Mouse (Mus musculus): ENCODE results near the gene Uri1. TPM values are rescaled to one million over a fixed set of nuclear protein-coding genes. Genes with fewer than 3 reads are reported as not detected.

Uri1 gene
- polyA plus RNA-seq, 1 experiment from 2014 or later: 27.5 TPM

- ATAC-seq (ENCODE audit: insufficient read depth, low FRiP score): no peak
- H3K27ac ChIP-seq (ENCODE audit: low read length): no peak overlapping the region
- no peaks in the 10 kb centered on the region; the same call in 1 of the 2 replicates for H3K4me1 ChIP-seq (ENCODE audit: control insufficient read depth, insufficient read depth, low read length)
- peak overlapping the region; percentile 75 for H3K4me3 ChIP-seq (replicated peaks; ENCODE audit: low read length)
- WGBS: 31% methylated on average over 2 of the region's 2 CpGs
- H3K9ac ChIP-seq (ENCODE audit: low read length): peak overlapping the region; percentile 90
- peak overlapping the region; percentile 63 for H3K4me2 ChIP-seq (ENCODE audit: low read depth, low read length)
- H3K9me3 ChIP-seq (replicated peaks; ENCODE audit: control insufficient read depth, low read length): no peaks in the 10 kb centered on the region
- H3K27me3 ChIP-seq (ENCODE audit: control insufficient read depth, insufficient read depth, low read length): no peaks in the 10 kb centered on the region
- H3K36me3 ChIP-seq (ENCODE audit: control insufficient read depth, insufficient read depth, low read length): no peaks in the 10 kb centered on the region
Measured at GRCm38 (mm10) chr7:38019770-38020169, 3.6 kb downstream of the Uri1 start.

GRCm38 (mm10) chr7:38019369-38019749 is 4.0 kb downstream of the Uri1 start:
- Histone ChIP-seq H3K27ac (ENCODE audit: low read length) (peak overlapping the region; percentile 90), H3K36me3 (ENCODE audit: control insufficient read depth, insufficient read depth, low read length) (no peaks in the 10 kb centered on the region), H3K4me2 (ENCODE audit: low read depth, low read length) (peak overlapping the region; percentile 63), H3K27me3 (ENCODE audit: control insufficient read depth, insufficient read depth, low read length) (no peaks in the 10 kb centered on the region), H3K9ac (ENCODE audit: low read length) (peak overlapping the region; percentile 90), H3K4me1 (ENCODE audit: control insufficient read depth, insufficient read depth, low read length) (no peaks in the 10 kb centered on the region; the same call in 1 of the 2 replicates), H3K9me3 (replicated peaks; ENCODE audit: control insufficient read depth, low read length) (no peaks in the 10 kb centered on the region), H3K4me3 (replicated peaks; ENCODE audit: low read length) (peak overlapping the region; percentile 75)
- under 1% methylated on average over 48 of the region's 49 CpGs for WGBS
- peak; percentile 94 for ATAC-seq (ENCODE audit: insufficient read depth, low FRiP score)

- no peaks in the 10 kb centered on the region for H3K36me3 ChIP-seq (ENCODE audit: control insufficient read depth, insufficient read depth, low read length)
- H3K27ac ChIP-seq (ENCODE audit: low read length): peak overlapping the region; percentile 90
- WGBS: under 1% methylated on average over 67 of the region's 67 CpGs
Measured at GRCm38 (mm10) chr7:38018416-38019368, 4.7 kb downstream of the Uri1 start.

GRCm38 (mm10) chr7:38015356-38015755 is 8.0 kb downstream of the Uri1 start:
- no peak overlapping the region for H3K27ac ChIP-seq (ENCODE audit: low read length)
- no peak overlapping the region for H3K9ac ChIP-seq (ENCODE audit: low read length)
- 60% methylated on average over 5 of the region's 5 CpGs for WGBS
- H3K4me1 ChIP-seq (ENCODE audit: control insufficient read depth, insufficient read depth, low read length): no peaks in the 10 kb centered on the region; the same call in none of the 2 replicates
- no peak for ATAC-seq (ENCODE audit: insufficient read depth, low FRiP score)
- H3K9me3 ChIP-seq (replicated peaks; ENCODE audit: control insufficient read depth, low read length): no peaks in the 10 kb centered on the region
- no peak overlapping the region for H3K4me2 ChIP-seq (ENCODE audit: low read depth, low read length)
- H3K36me3 ChIP-seq (ENCODE audit: control insufficient read depth, insufficient read depth, low read length): no peaks in the 10 kb centered on the region
- no peak overlapping the region for H3K4me3 ChIP-seq (replicated peaks; ENCODE audit: low read length)
- H3K27me3 ChIP-seq (ENCODE audit: control insufficient read depth, insufficient read depth, low read length): no peaks in the 10 kb centered on the region

More at GRCm38 (mm10) chr7:38018416-38019368, 4.7 kb downstream of the Uri1 start:
- H3K27me3 ChIP-seq (ENCODE audit: control insufficient read depth, insufficient read depth, low read length): no peaks in the 10 kb centered on the region
- H3K4me1 ChIP-seq (ENCODE audit: control insufficient read depth, insufficient read depth, low read length): no peaks in the 10 kb centered on the region; the same call in none of the 2 replicates
- peak; percentile 85 for ATAC-seq (ENCODE audit: insufficient read depth, low FRiP score)
- peak overlapping the region; percentile 90 for H3K9ac ChIP-seq (ENCODE audit: low read length)
- H3K9me3 ChIP-seq (replicated peaks; ENCODE audit: control insufficient read depth, low read length): no peaks in the 10 kb centered on the region
- H3K4me2 ChIP-seq (ENCODE audit: low read depth, low read length): peak overlapping the region; percentile 63
- peak overlapping the region; percentile 75 for H3K4me3 ChIP-seq (replicated peaks; ENCODE audit: low read length)

GRCm38 (mm10) chr7:38013946-38014345 is 9.4 kb downstream of the Uri1 start:
- no peak overlapping the region for H3K4me2 ChIP-seq (ENCODE audit: low read depth, low read length)
- H3K4me3 ChIP-seq (replicated peaks; ENCODE audit: low read length): no peak overlapping the region
- peaks cover 3% of the 10 kb centered on the region for H3K4me1 ChIP-seq (ENCODE audit: control insufficient read depth, insufficient read depth, low read length)
- H3K9me3 ChIP-seq (replicated peaks; ENCODE audit: control insufficient read depth, low read length): no peaks in the 10 kb centered on the region
- WGBS: 44% methylated on average over 3 of the region's 3 CpGs
- no peaks in the 10 kb centered on the region for H3K36me3 ChIP-seq (ENCODE audit: control insufficient read depth, insufficient read depth, low read length)
- H3K27me3 ChIP-seq (ENCODE audit: control insufficient read depth, insufficient read depth, low read length): no peaks in the 10 kb centered on the region
- ATAC-seq (ENCODE audit: insufficient read depth, low FRiP score): no peak
- no peak overlapping the region for H3K9ac ChIP-seq (ENCODE audit: low read length)
- H3K27ac ChIP-seq (ENCODE audit: low read length): no peak overlapping the region

GRCm38 (mm10) chr7:38012811-38013210 is 10.5 kb downstream of the Uri1 start:
- Histone ChIP-seq H3K27ac (ENCODE audit: low read length) (no peak overlapping the region), H3K4me1 (ENCODE audit: control insufficient read depth, insufficient read depth, low read length) (peaks cover 4% of the 10 kb centered on the region), H3K4me3 (replicated peaks; ENCODE audit: low read length) (no peak overlapping the region), H3K4me2 (ENCODE audit: low read depth, low read length) (no peak overlapping the region), H3K36me3 (ENCODE audit: control insufficient read depth, insufficient read depth, low read length) (no peaks in the 10 kb centered on the region), H3K27me3 (ENCODE audit: control insufficient read depth, insufficient read depth, low read length) (no peaks in the 10 kb centered on the region), H3K9me3 (replicated peaks; ENCODE audit: control insufficient read depth, low read length) (no peaks in the 10 kb centered on the region), H3K9ac (ENCODE audit: low read length) (no peak overlapping the region)
- 93% methylated on average over 4 of the region's 4 CpGs for WGBS
- no peak for ATAC-seq (ENCODE audit: insufficient read depth, low FRiP score)

- no peak for ATAC-seq (ENCODE audit: insufficient read depth, low FRiP score)
- Histone ChIP-seq H3K4me1 (ENCODE audit: control insufficient read depth, insufficient read depth, low read length) (0 out of 2 replicates have a peak, but pooled peaks cover 4% of the 10 kb centered on the region), H3K4me2 (ENCODE audit: low read depth, low read length) (no peak overlapping the region), H3K4me3 (replicated peaks; ENCODE audit: low read length) (no peak overlapping the region), H3K9me3 (replicated peaks; ENCODE audit: control insufficient read depth, low read length) (no peaks in the 10 kb centered on the region), H3K9ac (ENCODE audit: low read length) (no peak overlapping the region), H3K36me3 (ENCODE audit: control insufficient read depth, insufficient read depth, low read length) (no peaks in the 10 kb centered on the region), H3K27ac (ENCODE audit: low read length) (no peak overlapping the region), H3K27me3 (ENCODE audit: control insufficient read depth, insufficient read depth, low read length) (no peaks in the 10 kb centered on the region)
- WGBS: 65% methylated on average over 6 of the region's 6 CpGs
Measured at GRCm38 (mm10) chr7:38008359-38008758, 15.0 kb downstream of the Uri1 start.

GRCm38 (mm10) chr7:38002451-38002850 is 20.9 kb downstream of the Uri1 start:
- 89% methylated on average over 2 of the region's 2 CpGs for WGBS
- H3K4me3 ChIP-seq (replicated peaks; ENCODE audit: low read length): no peak overlapping the region
- H3K9ac ChIP-seq (ENCODE audit: low read length): no peak overlapping the region
- H3K9me3 ChIP-seq (replicated peaks; ENCODE audit: control insufficient read depth, low read length): no peaks in the 10 kb centered on the region
- H3K4me2 ChIP-seq (ENCODE audit: low read depth, low read length): no peak overlapping the region
- no peaks in the 10 kb centered on the region for H3K27me3 ChIP-seq (ENCODE audit: control insufficient read depth, insufficient read depth, low read length)
- no peaks in the 10 kb centered on the region for H3K4me1 ChIP-seq (ENCODE audit: control insufficient read depth, insufficient read depth, low read length)
- H3K27ac ChIP-seq (ENCODE audit: low read length): no peak overlapping the region
- H3K36me3 ChIP-seq (ENCODE audit: control insufficient read depth, insufficient read depth, low read length): no peaks in the 10 kb centered on the region
- ATAC-seq (ENCODE audit: insufficient read depth, low FRiP score): no peak

- H3K9ac ChIP-seq (ENCODE audit: low read length): no peak overlapping the region
- H3K9me3 ChIP-seq (replicated peaks; ENCODE audit: control insufficient read depth, low read length): no peaks in the 10 kb centered on the region
- ATAC-seq (ENCODE audit: insufficient read depth, low FRiP score): no peak
- 52% methylated on average over 2 of the region's 2 CpGs for WGBS
- H3K4me3 ChIP-seq (replicated peaks; ENCODE audit: low read length): no peak overlapping the region
- no peaks in the 10 kb centered on the region for H3K36me3 ChIP-seq (ENCODE audit: control insufficient read depth, insufficient read depth, low read length)
- H3K4me1 ChIP-seq (ENCODE audit: control insufficient read depth, insufficient read depth, low read length): no peaks in the 10 kb centered on the region
- H3K4me2 ChIP-seq (ENCODE audit: low read depth, low read length): no peak overlapping the region
- H3K27ac ChIP-seq (ENCODE audit: low read length): no peak overlapping the region
- no peaks in the 10 kb centered on the region for H3K27me3 ChIP-seq (ENCODE audit: control insufficient read depth, insufficient read depth, low read length)
Measured at GRCm38 (mm10) chr7:37999691-38000090, 23.7 kb downstream of the Uri1 start.
